Mouse (Mus musculus): ENCODE measurements at regions not wholly inside any gene's neighbourhood (a gene's known extent, or its start where the extent isn't known, plus 50 kb on each side); places are given as distances from the start of the nearest gene placed in this dataset.
"Not testable (repeated sequence)": the region's sequence is repeated elsewhere in the genome, so short reads cannot be mapped to it uniquely, and the experiment has no call there.

DNA sequence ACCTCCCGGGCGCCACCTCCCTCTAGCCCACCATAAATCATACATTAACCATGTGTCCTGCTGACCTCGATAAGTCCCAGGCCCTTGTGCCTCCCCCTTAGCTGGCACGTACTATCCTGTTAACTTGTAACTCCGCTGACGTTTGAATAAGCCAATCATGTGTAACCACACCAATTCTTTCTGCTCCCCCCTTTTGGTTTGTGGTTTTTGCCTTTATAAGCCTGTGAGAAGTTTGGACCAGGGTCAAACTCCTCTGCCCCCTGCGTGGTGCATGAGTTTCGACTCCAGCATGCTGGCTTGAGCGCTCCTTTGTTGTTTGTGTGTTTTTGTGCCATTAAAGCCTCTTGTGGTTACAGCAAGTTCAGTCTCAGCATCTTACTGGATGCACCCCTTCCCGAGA is 138.4 kb upstream of the Samt2 start:
- H3K9me3 ChIP-seq (replicated peaks); H3K4me1 ChIP-seq; H3K4me2 ChIP-seq (replicated peaks); H3K36me3 ChIP-seq; H3K4me3 ChIP-seq (replicated peaks); H3K9ac ChIP-seq; ATAC-seq (ENCODE audit: insufficient number of reproducible peaks, low FRiP score, low TSS enrichment, low read depth); H3K27me3 ChIP-seq; H3K27ac ChIP-seq (replicated peaks): not testable (repeated sequence)
- WGBS = 81% methylated on average over 10 of the region's 10 CpGs

DNA sequence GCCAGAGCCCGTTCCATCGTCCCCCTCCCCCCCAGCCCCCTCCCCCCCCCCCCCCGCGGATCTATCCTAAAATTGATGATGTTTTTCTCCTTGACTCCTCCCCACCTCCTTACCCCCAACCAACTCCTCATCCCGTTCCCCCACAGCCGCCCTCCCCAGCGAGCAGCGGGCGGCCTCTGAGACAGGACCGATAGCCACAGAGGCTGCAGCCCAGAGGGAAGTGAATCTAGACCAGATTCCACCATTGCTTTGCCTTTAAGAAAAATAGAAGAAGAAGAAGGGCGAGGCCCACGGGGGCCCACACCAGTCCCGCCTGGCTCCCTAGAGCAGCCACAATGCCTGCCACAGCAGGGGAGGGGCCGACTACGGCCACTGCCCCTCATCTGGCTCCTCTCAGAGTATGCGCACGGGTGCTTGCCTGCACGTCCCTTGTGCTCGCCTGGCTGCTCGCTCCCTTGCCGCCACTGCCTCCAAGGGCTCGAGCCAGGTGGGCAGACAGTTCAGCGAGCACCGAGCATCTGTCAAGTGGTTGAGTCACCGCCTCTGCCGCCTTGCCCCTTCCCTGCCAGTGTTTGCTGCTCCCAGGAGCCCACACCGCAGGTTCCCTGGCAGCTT is 134.6 kb upstream of the Samt2 start:
- H3K27me3 ChIP-seq = no peaks in the 10 kb centered on the region
- no peak overlapping the region for H3K27ac ChIP-seq (replicated peaks)
- 40% methylated on average over 18 of the region's 27 CpGs for WGBS
- H3K4me3 ChIP-seq (replicated peaks) = 0 out of 2 replicates have a peak overlapping the region, but pooled peaks have one; percentile 12
- no peak for ATAC-seq (ENCODE audit: insufficient number of reproducible peaks, low FRiP score, low TSS enrichment, low read depth)
- H3K9me3 ChIP-seq (replicated peaks) = no peaks in the 10 kb centered on the region
- H3K4me1 ChIP-seq = no peaks in the 10 kb centered on the region
- H3K9ac ChIP-seq = no peak overlapping the region
- no peaks in the 10 kb centered on the region for H3K36me3 ChIP-seq
- peak overlapping the region; percentile 31 for H3K4me2 ChIP-seq (replicated peaks)

DNA sequence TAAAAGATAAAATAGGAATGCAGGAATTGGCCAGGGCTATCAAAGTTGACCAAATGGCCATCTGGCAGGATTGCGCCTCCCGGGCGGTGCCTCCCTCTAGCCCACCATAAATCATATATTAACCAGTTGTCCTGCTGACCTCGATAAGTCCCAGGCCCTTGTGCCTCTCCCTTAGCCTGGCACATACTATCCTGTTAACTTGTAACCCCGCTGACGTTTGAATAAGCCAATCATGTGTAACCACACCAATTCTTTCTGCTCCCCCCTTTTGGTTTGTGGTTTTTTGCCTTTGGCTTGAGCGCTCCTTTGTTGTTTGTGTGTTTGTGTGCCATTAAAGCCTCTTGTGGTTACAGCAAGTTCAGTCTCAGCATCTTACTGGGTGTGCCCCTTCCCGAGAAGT is 133.4 kb upstream of the Samt2 start:
- H3K36me3 ChIP-seq; H3K9ac ChIP-seq; H3K27me3 ChIP-seq; H3K9me3 ChIP-seq (replicated peaks); ATAC-seq (ENCODE audit: insufficient number of reproducible peaks, low FRiP score, low TSS enrichment, low read depth); H3K4me3 ChIP-seq (replicated peaks); H3K4me1 ChIP-seq; H3K27ac ChIP-seq (replicated peaks); H3K4me2 ChIP-seq (replicated peaks): not testable (repeated sequence)
- WGBS = 87% methylated on average over 8 of the region's 8 CpGs

DNA sequence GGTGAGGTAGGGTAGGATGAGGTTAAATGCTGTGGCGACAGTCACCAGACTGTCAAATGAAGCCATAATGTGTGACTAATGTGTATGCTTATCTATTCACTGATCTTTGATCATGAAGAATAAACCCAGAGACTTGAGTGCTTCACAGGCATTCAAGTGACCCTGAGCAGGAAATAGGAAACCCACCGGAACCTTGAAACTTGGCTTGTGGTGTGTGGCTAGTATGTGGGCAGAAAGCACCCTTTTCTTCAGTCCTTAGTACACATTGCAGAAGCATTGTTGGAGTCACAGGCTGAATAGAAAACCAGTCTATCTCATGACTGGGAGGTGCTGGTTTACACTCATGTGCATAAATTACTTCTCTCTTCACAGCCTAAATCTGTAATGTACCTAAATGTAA is 91.4 kb upstream of the Samt2 start:
- ATAC-seq (ENCODE audit: insufficient number of reproducible peaks, low FRiP score, low TSS enrichment, low read depth); H3K27me3 ChIP-seq; H3K36me3 ChIP-seq; H3K9ac ChIP-seq; H3K9me3 ChIP-seq (replicated peaks); H3K27ac ChIP-seq (replicated peaks); H3K4me3 ChIP-seq (replicated peaks); H3K4me2 ChIP-seq (replicated peaks); H3K4me1 ChIP-seq: not testable (repeated sequence)
- WGBS = 78% methylated on average over 1 of the region's 2 CpGs

All from embryonic facial prominence, embryonic 15.5 days (tissue).